Mouse (Mus musculus) forebrain, embryonic 14.5 days (tissue): ENCODE measurements around the gene Nyap2. TPM values are rescaled to one million over a fixed set of nuclear protein-coding genes. Genes with fewer than 3 reads are reported as not detected.
A peak's percentile ranks its signal among the peaks of the same experiment; 100 is the strongest.

Experiments used
- ATAC-seq: fragments of 200-750 bp; cut with Nextera tagmentation; 2 replicates; pipeline ENCODE4 v1.8.0; 2017; ENCODE audit warnings: mild to moderate bottlenecking, moderate library complexity
- DNase-seq: peaks from one replicate; pipeline ENCODE4 v3.0.0-alpha.2; 2015; ENCODE audit warnings: low spot score
- H3K27ac ChIP-seq: fragments of 300-500 bp; sonication (generic); 2 replicates; pipeline ENCODE4 v1.5.1; 2014; ENCODE audit warnings: low read depth, mild to moderate bottlenecking, control low read depth, low read length, moderate library complexity
- H3K27me3 ChIP-seq: fragments of 300-500 bp; sonication (generic); replicated peaks from 2 replicates; pipeline ENCODE4 v1.6.1; 2014; ENCODE audit warnings: low read length, control low read depth, mixed read lengths; ENCODE audit not compliant: control insufficient read depth, insufficient read depth
- H3K36me3 ChIP-seq: fragments of 300-500 bp; sonication (generic); 2 replicates; pipeline ENCODE4 v1.6.1; 2014; ENCODE audit warnings: low read length, control low read depth; ENCODE audit not compliant: control insufficient read depth, insufficient read depth
- H3K4me1 ChIP-seq: fragments of 300-500 bp; sonication (generic); 2 replicates; pipeline ENCODE4 v1.6.1; 2014; ENCODE audit warnings: antibody characterized with exemption, low read length, control low read depth; ENCODE audit not compliant: control insufficient read depth, insufficient read depth
- H3K4me2 ChIP-seq: fragments of 300-500 bp; sonication (generic); 2 replicates; pipeline ENCODE4 v1.6.1; 2014; ENCODE audit warnings: mild to moderate bottlenecking, control low read depth, low read length
- H3K4me3 ChIP-seq: fragments of 300-500 bp; sonication (generic); 2 replicates; pipeline ENCODE4 v1.5.1; 2014; ENCODE audit warnings: low read depth, low read length, control low read depth
- H3K9ac ChIP-seq: fragments of 300-500 bp; sonication (generic); 2 replicates; pipeline ENCODE4 v1.6.1; 2014; ENCODE audit warnings: mild to moderate bottlenecking, low read length, control low read depth, moderate library complexity
- H3K9me3 ChIP-seq: fragments of 300-500 bp; sonication (generic); replicated peaks from 2 replicates; pipeline ENCODE4 v1.6.1; 2016; ENCODE audit warnings: low read length, control low read depth, mixed read lengths; ENCODE audit not compliant: control insufficient read depth
- WGBS: fragments of 180-500 bp; shearing (Covaris S2); extraction: QIAGEN DNeasy Blood & Tissue Kit; methylation state at CpG from one replicate; pipeline ENCODE4 v1.1.7; 2014; 5-methylcytosine and 5-hydroxymethylcytosine counted together
- polyA plus RNA-seq: library from polyadenylated mRNA; unstranded; fragments of >200 nt; fragmentation: Nextera tagmentation; extraction: Ambion mirVana; gene quantifications from 2 replicates; pipeline ENCODE4 v1.2.1, GENCODE M21; 2014

The Nyap2 gene
- 4.5 and 7.2 TPM in 2 replicates for polyA plus RNA-seq

DNA sequence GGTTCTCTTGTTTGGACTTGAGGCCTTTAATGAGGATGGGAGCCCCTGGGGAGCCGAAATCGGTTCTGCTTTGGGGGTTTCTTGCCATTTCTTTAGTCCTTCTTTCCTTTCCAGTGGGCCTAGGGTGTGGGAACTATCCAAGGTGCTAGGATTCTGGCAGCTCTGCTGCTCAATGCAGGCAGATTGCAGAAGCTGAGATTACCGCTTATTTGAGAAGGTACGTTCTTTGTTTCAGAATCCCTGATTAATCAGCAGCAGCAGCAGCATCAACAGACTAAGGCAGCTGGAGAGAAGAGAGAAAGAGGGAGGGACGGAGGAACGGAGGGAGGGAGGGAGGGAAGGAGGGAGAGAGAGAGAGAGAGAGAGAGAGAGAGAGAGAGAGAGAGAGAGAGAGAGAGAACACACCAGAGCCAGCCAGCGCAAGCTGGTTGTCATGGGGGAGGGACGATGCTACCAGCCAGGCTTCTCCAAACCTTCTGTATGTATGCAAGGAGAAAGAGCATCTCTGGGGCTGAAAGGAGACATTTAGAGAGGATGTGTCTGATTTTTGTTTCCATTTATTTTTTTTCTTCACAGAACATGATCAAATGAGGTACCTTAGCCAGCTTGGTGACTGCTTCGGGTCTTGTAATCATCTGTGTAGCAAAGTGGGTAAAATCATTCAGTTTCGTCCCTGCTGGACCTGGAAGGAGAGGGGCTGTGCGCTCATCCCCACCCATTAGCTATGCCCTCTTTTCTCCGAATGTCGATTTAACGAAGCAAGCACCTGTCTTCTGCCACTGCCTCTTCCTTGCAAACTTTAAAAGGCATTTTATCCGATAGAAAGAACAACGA is at the start of gene Nyap2:
TSS of gene Nyap2 (plus strand) at position 120 of the 834 bp plus-strand sequence.
- Histone ChIP-seq H3K27me3 (no peaks in the 10 kb centered on the region), H3K4me3 (peak within 1 kb of the TSS; percentile 30), H3K4me1 (no peaks in the 10 kb centered on the region), H3K9ac (peak within 1 kb of the TSS; percentile 62), H3K36me3 (no peaks in the 10 kb centered on the region), H3K4me2 (peak within 1 kb of the TSS; percentile 46), H3K27ac (peak within 1 kb of the TSS; percentile 89), H3K9me3 (no peaks in the 10 kb centered on the region)
- peak; percentile 84 for DNase-seq
- peak; percentile 84 for ATAC-seq
- 12% methylated on average over 16 of the region's 16 CpGs for WGBS

DNA sequence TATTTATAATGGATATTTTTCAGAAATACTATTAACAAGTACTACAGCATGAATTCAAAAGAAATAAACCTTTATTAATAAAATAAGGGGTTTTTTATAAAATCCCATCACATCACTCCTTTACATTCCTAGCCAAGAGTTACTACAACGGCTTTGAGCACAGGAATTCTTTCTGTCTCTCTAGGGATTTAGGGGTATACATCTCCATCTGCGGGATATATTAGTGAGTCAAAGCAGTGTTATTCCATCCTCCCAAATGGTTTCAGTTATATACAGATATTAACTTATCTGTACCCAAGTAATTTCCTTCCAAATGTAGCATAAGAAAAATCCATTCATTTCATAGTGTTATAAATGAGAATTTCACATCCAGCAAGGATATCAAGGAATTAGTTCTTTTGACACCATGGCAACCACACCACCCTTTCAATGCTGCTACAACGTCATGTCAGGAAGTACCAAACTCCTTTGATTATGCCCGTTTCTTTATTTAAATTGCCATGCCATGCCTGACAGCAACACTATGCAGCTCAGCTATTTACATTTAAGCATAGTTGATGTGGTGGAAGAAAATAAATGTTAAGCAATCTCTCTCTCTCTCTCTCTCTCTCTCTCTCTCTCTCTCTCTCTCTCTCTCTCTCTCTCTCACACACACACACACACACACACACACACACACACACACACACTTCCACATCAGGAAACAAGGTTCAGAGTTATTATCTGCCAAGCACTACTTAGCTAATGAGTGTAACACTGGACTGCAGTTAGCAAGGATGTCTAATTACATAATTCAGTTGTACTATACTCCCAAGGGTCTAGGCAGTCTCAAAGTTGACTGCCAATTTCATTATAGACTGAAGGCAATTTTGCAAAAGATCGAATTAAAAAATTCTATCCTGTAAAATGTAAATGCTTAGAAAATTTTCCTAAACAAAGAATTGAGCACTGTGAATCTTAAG is 33.6 kb upstream of the Nyap2 start:
- 40% methylated on average over 5 of the region's 5 CpGs for WGBS
- H3K9me3 ChIP-seq: no peaks in the 10 kb centered on the region
- H3K4me2 ChIP-seq: no peak overlapping the region
- no peaks in the 10 kb centered on the region for H3K36me3 ChIP-seq
- H3K4me3 ChIP-seq: no peak overlapping the region
- H3K27ac ChIP-seq: no peak overlapping the region
- no peak overlapping the region for H3K9ac ChIP-seq
- no peaks in the 10 kb centered on the region for H3K4me1 ChIP-seq
- no peaks in the 10 kb centered on the region for H3K27me3 ChIP-seq
- ATAC-seq (peak; percentile 80), DNase-seq (peak; percentile 46)

DNA sequence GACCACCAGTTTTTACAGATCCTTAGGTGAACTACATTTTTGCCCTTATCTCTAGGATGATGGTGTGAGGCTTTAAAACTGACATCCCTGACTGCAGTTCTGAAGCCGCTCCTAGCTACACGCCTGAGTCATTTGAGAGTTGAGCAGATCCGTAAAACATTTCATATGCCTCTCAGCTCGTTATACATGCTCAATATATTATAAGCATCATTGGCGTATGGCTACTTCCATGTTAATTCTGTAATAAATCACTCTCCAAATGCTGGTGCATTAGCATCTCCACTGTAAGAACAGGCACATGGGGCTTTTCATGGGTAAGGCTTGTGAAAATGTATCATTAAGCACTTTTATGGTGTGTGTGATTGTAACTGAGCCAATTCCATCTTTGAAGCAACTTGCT is 18.4 kb upstream of the Nyap2 start:
- H3K9me3 ChIP-seq: no peaks in the 10 kb centered on the region
- WGBS: 87% methylated on average over 5 of the region's 5 CpGs
- ATAC-seq: no peak

DNA sequence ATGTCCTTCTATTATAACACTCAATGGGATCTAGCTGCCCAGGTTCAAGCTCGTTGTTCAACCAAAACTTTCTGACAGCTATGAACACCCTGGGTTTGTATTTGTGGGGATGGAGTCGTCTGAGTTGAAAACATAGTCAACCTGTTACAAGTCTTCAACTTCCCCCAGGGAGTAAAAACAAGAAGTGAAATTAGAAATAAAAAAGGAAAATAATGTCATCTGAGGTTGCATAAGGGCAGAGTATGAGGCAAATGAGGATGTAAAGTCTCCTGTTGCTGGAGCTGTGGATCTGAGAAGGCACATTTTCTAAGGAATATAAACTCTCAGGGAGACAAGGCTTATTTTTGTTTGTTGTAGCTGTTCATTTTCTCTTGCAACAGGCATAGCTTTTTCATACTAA is 17.9 kb upstream of the Nyap2 start:
- no peak for DNase-seq
- Histone ChIP-seq H3K9ac (no peak overlapping the region), H3K4me1 (no peaks in the 10 kb centered on the region), H3K36me3 (no peaks in the 10 kb centered on the region), H3K27ac (no peak overlapping the region), H3K9me3 (no peaks in the 10 kb centered on the region), H3K4me3 (no peak overlapping the region), H3K4me2 (no peak overlapping the region), H3K27me3 (no peaks in the 10 kb centered on the region)
- ATAC-seq: no peak
- 70% methylated on average over 2 of the region's 2 CpGs for WGBS

More for the DNA sequence above, 18.4 kb upstream of the Nyap2 start:
- H3K27ac ChIP-seq: no peak overlapping the region
- no peaks in the 10 kb centered on the region for H3K4me1 ChIP-seq
- no peaks in the 10 kb centered on the region for H3K27me3 ChIP-seq
- H3K4me3 ChIP-seq: no peak overlapping the region
- no peaks in the 10 kb centered on the region for H3K36me3 ChIP-seq
- no peak overlapping the region for H3K4me2 ChIP-seq
- no peak overlapping the region for H3K9ac ChIP-seq
- DNase-seq: no peak

DNA sequence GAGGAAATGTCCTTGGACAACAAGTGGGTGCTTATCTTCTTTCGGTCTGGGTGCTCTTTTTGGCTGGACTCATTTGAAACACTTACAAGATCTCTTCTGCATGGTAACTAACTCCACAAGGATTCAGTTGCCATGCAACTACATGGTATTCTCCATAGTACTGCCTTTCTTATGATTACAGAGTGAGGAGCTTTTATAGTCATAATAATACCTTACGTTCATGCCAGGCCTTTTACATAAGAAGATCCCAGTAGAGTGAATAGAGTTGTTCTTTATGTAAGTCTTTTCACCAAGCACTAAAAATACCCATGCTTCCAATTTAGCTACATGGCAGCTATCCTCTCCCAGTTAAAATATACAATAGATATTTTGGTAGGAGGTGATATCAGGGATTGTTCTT is 13.9 kb upstream of the Nyap2 start:
- WGBS: 88% methylated on average over 2 of the region's 2 CpGs
- H3K4me2 ChIP-seq: no peak overlapping the region
- H3K4me1 ChIP-seq: no peaks in the 10 kb centered on the region
- no peak overlapping the region for H3K27ac ChIP-seq
- H3K27me3 ChIP-seq: no peaks in the 10 kb centered on the region
- H3K9me3 ChIP-seq: no peaks in the 10 kb centered on the region
- no peaks in the 10 kb centered on the region for H3K36me3 ChIP-seq
- ATAC-seq: no peak
- no peak overlapping the region for H3K4me3 ChIP-seq
- DNase-seq: no peak
- H3K9ac ChIP-seq: no peak overlapping the region

DNA sequence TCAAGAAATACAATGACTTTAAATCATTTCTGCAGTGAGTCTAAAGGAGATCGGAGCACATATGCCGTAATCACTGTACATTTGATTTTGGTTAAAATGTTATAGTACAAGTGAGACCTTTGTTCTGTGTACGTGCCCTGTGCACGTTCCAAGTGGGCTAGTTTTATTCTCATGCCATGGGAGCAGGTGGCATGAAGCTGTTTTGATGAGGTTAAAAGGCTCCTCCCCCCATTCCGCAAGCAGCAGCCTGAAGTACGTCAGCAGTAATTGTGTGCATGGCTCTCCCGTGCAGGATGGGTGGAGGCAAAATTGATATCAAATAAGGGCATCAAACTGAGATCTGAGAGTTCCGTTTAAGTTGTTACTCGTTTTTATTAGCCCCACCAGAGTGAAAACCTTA is 491 bp upstream of the Nyap2 start:
- H3K9ac ChIP-seq: peak overlapping the region; percentile 41
- 23% methylated on average over 9 of the region's 9 CpGs for WGBS
- peak overlapping the region; percentile 89 for H3K27ac ChIP-seq
- DNase-seq: peak; percentile 83
- peak overlapping the region; percentile 30 for H3K4me3 ChIP-seq
- no peaks in the 10 kb centered on the region for H3K27me3 ChIP-seq
- no peaks in the 10 kb centered on the region for H3K9me3 ChIP-seq
- peak overlapping the region; percentile 46 for H3K4me2 ChIP-seq
- H3K36me3 ChIP-seq: no peaks in the 10 kb centered on the region
- no peaks in the 10 kb centered on the region for H3K4me1 ChIP-seq
- peak; percentile 91 for ATAC-seq

DNA sequence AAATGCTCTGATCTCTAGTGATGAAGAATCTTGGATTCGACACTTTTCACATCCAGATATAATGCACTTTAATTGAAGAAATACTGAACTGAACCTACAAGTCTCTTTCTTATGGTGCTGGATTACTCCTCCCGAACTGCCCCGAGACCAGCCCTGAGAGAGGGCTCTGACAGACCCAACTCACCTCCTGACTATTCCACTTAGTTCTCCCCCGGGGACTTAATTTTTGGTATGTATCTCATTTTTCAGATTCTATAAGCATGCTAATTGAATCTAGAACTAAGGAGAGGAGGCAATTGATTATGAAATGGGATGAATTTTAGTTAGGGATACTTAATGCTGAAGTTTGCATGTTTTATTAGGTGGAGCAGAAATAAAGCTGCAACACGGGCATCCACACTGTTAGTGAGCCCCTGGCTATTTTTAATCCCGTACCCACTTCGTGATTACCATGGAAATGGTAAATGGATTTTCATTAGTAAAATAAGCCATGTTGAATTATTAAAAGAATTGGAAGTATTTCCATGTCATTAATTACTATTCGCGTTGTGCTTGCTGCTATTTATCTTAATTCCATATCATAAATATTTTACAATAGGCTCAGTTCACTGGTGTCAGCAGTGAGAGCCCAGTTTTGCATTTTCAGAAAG is 1.0 kb downstream of the Nyap2 start:
- Histone ChIP-seq H3K36me3 (no peaks in the 10 kb centered on the region), H3K4me2 (peak overlapping the region; percentile 46), H3K9ac (peak overlapping the region; percentile 62), H3K4me3 (peak overlapping the region; percentile 30), H3K4me1 (no peaks in the 10 kb centered on the region), H3K27me3 (no peaks in the 10 kb centered on the region), H3K9me3 (no peaks in the 10 kb centered on the region), H3K27ac (peak overlapping the region; percentile 89)
- DNase-seq (no peak), ATAC-seq (no peak)
- 53% methylated on average over 9 of the region's 9 CpGs for WGBS

DNA sequence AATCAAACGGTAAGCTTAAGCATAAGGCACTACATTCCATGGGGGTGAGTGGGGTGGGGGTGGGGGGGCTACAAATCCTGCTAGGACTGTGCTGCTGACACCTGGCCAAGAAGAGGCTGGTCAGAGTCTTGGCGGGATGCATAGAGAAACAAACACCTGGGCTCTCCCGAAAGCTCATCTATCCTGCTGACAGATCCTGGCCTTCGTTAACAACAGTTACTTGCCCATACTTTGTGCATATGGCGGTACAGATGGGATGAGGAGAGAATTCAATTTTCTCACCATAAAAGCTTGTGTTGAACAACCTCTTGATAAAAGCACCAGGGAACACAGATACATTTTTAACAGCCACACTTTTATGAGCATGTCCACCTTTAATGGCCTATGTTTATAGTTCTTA is 10.7 kb downstream of the Nyap2 start:
- no peaks in the 10 kb centered on the region for H3K4me1 ChIP-seq
- ATAC-seq: peak; percentile 61; the same call in 1 of the 2 replicates
- H3K4me3 ChIP-seq: no peak overlapping the region
- H3K27me3 ChIP-seq: no peaks in the 10 kb centered on the region
- 77% methylated on average over 5 of the region's 5 CpGs for WGBS
- H3K27ac ChIP-seq: no peak overlapping the region
- no peaks in the 10 kb centered on the region for H3K9me3 ChIP-seq
- H3K4me2 ChIP-seq: no peak overlapping the region
- no peaks in the 10 kb centered on the region for H3K36me3 ChIP-seq
- no peak overlapping the region for H3K9ac ChIP-seq
- peak; percentile 41 for DNase-seq
